Mouse (Mus musculus) adrenal gland, postnatal 25 days (tissue): ENCODE measurements around the gene Timp4. TPM values are rescaled to one million over a fixed set of nuclear protein-coding genes. Genes with fewer than 3 reads are reported as not detected.

Source experiments
- total RNA-seq: library from RNA; stranded (reverse); gene quantifications from 2 replicates; pipeline ENCODE4 v1.2.3, GENCODE M21; 2021

Gene Timp4
- total RNA-seq, 1 experiment from 2014 or later, result 3.3 TPM

Other genes with a start within 250 kb of the Timp4 start
- 14.3 and 19.9 TPM in 2 replicates for gene Tamm41, start 214.3 kb downstream of the Timp4 start, total RNA-seq
- gene Syn2, start 117.3 kb downstream of the Timp4 start, total RNA-seq, result 12.5 and 18.9 TPM in 2 replicates
- not detected in 2 replicates for gene Gm17482, start 24.9 kb downstream of the Timp4 start, total RNA-seq
- gene Pparg, start 108.7 kb upstream of the Timp4 start, total RNA-seq, result 37.1 and 50.3 TPM in 2 replicates